Mouse (Mus musculus): ENCODE results near the gene Ap2b1.
"Not testable (repeated sequence)": the region's sequence is repeated elsewhere in the genome, so short reads cannot be mapped to it uniquely, and the experiment has no call there.

Ap2b1 gene

GRCm38 (mm10) chr11:83301431-83301831 is 2.6 kb downstream of the Ap2b1 start:
- DNase-seq (ENCODE audit: low spot score): no peak

GRCm38 (mm10) chr11:83302124-83302523 is 3.3 kb downstream of the Ap2b1 start:
- DNase-seq (ENCODE audit: low spot score): peak; percentile 37

GRCm38 (mm10) chr11:83302526-83303251 is 3.9 kb downstream of the Ap2b1 start, which contains the start of gene Pex12:
Pex12 (minus strand) TSS chr11:83302586.
- DNase-seq (ENCODE audit: low spot score): peak; percentile 95

GRCm38 (mm10) chr11:83303751-83304150 is 4.9 kb downstream of the Ap2b1 start:
- no peak for DNase-seq (ENCODE audit: low spot score)

- DNase-seq (ENCODE audit: low spot score): no peak
Observed at GRCm38 (mm10) chr11:83304485-83304884, 5.7 kb downstream of the Ap2b1 start.

GRCm38 (mm10) chr11:83306700-83307253 is 8.0 kb downstream of the Ap2b1 start:
- no peak for DNase-seq (ENCODE audit: low spot score)

- DNase-seq (ENCODE audit: low spot score): peak; percentile 51
Observed at GRCm38 (mm10) chr11:83312471-83312870, 13.6 kb downstream of the Ap2b1 start.

- no peak for DNase-seq (ENCODE audit: low spot score)
Observed at GRCm38 (mm10) chr11:83319048-83319447, 20.2 kb downstream of the Ap2b1 start.

- not testable (repeated sequence) for DNase-seq (ENCODE audit: low spot score)
Observed at GRCm38 (mm10) chr11:83326692-83327091, 27.9 kb downstream of the Ap2b1 start.

- DNase-seq (ENCODE audit: low spot score): peak; percentile 52
Observed at GRCm38 (mm10) chr11:83327427-83327826, 28.6 kb downstream of the Ap2b1 start.

GRCm38 (mm10) chr11:83335826-83336225 is 37.0 kb downstream of the Ap2b1 start:
- peak; percentile 11 for DNase-seq (ENCODE audit: low spot score)

GRCm38 (mm10) chr11:83339705-83340104 is 40.9 kb downstream of the Ap2b1 start:
- no peak for DNase-seq (ENCODE audit: low spot score)

GRCm38 (mm10) chr11:83341716-83342245 is 43.0 kb downstream of the Ap2b1 start:
- no peak for DNase-seq (ENCODE audit: low spot score)

- no peak for DNase-seq (ENCODE audit: low spot score)
Observed at GRCm38 (mm10) chr11:83355428-83355827, 56.6 kb downstream of the Ap2b1 start.

- peak; percentile 56 for DNase-seq (ENCODE audit: low spot score)
Observed at GRCm38 (mm10) chr11:83357421-83357820, 58.6 kb downstream of the Ap2b1 start.

GRCm38 (mm10) chr11:83364656-83365055 is 65.8 kb downstream of the Ap2b1 start:
- no peak for DNase-seq (ENCODE audit: low spot score)

- DNase-seq (ENCODE audit: low spot score): no peak
Observed at GRCm38 (mm10) chr11:83371267-83371666, 72.4 kb downstream of the Ap2b1 start.

GRCm38 (mm10) chr11:83379745-83380341 is 81.0 kb downstream of the Ap2b1 start:
- no peak for DNase-seq (ENCODE audit: low spot score)

- DNase-seq (ENCODE audit: low spot score): no peak
Observed at GRCm38 (mm10) chr11:83382876-83383531, 84.2 kb downstream of the Ap2b1 start.

GRCm38 (mm10) chr11:83383532-83383887 is 84.7 kb downstream of the Ap2b1 start:
- DNase-seq (ENCODE audit: low spot score): no peak

GRCm38 (mm10) chr11:83393062-83393461 is 94.2 kb downstream of the Ap2b1 start:
- DNase-seq (ENCODE audit: low spot score): no peak

- DNase-seq (ENCODE audit: low spot score): no peak
Observed at GRCm38 (mm10) chr11:83394802-83395439, 96.1 kb downstream of the Ap2b1 start.
